Mouse (Mus musculus): ENCODE results near the gene Stk40. TPM values are rescaled to one million over a fixed set of nuclear protein-coding genes. Genes with fewer than 3 reads are reported as not detected.

The Stk40 gene
- total and polyA plus RNA-seq, 2 experiments from 2014 or later = 17.3 to 22.8 TPM

DNA sequence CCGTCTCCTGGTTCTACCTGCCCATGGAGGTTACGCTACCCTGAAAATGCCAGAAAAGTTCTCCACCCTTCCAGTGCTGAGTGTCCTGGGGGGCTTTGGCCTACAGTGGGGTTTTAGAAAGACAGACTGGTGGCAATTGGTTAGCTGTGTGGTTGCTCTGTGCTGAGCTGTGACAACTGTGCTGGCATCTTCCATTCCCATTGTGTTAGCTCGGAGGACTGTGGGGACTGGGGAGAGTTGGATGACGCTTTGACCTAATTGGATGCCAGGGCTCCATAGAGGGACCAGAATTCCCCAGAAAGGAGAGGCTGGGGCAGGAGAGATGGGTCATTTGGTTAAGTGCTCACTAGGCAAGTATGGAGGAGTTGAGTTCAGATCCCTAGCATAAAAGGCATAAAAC, 30.5 kb downstream of the Stk40 start:
- Histone ChIP-seq H3K9ac (replicated peaks; ENCODE audit: low read depth, low read length) (no peak overlapping the region), H3K4me1 (ENCODE audit: control insufficient read depth, insufficient read depth) (peaks cover 18% of the 10 kb centered on the region), H3K9me3 (replicated peaks; ENCODE audit: control insufficient read depth, low read length) (no peaks in the 10 kb centered on the region), H3K27me3 (ENCODE audit: control insufficient read depth, insufficient read depth, low read length) (no peaks in the 10 kb centered on the region), H3K27ac (ENCODE audit: low read depth) (no peak overlapping the region), H3K4me2 (ENCODE audit: low read depth, low read length) (no peak overlapping the region), H3K4me3 (ENCODE audit: low read depth, low read length) (no peak overlapping the region), H3K36me3 (replicated peaks; ENCODE audit: control insufficient read depth, insufficient read depth, low read length) (peaks cover 73% of the 10 kb centered on the region)
- TF ChIP-seq CTCF (IDR thresholded peaks at IDR 0.05; ENCODE audit: low read depth) = no peak
- no peak for TF ChIP-seq EP300 (IDR thresholded peaks at IDR 0.05; ENCODE audit: low read depth)
- WGBS = 88% methylated on average over 4 of the region's 4 CpGs
- no peak for DNase-seq (ENCODE audit: low spot score)
- no peak for ATAC-seq (ENCODE audit: insufficient read depth, low read depth)

DNA sequence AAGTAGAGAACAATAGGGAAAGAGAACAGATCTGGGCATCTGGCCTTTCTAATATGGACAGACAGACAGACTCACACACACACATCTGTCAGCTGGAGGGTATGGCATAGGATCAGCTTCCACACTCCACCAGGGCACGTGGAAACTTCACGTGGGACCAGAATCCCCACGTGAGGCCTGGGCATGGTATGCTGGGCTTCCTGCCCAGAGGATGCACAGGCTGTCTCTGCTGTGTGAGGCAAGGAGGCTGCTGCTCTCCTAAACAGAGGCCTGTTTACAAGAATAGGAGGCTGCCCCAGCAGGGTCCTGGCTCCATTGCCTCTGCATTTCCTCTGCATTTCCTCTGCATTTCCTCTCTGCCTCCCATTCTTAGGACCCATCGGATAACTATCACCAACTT, 30.9 kb downstream of the Stk40 start:
- H3K27ac ChIP-seq (ENCODE audit: low read depth) = no peak overlapping the region
- ATAC-seq (ENCODE audit: insufficient read depth, low read depth) (no peak), DNase-seq (ENCODE audit: low spot score) (no peak)
- H3K9me3 ChIP-seq (replicated peaks; ENCODE audit: control insufficient read depth, low read length) = no peaks in the 10 kb centered on the region
- peaks cover 18% of the 10 kb centered on the region for H3K4me1 ChIP-seq (ENCODE audit: control insufficient read depth, insufficient read depth)
- no peak overlapping the region for H3K9ac ChIP-seq (replicated peaks; ENCODE audit: low read depth, low read length)
- peaks cover 73% of the 10 kb centered on the region for H3K36me3 ChIP-seq (replicated peaks; ENCODE audit: control insufficient read depth, insufficient read depth, low read length)
- WGBS = 77% methylated on average over 4 of the region's 4 CpGs
- no peaks in the 10 kb centered on the region for H3K27me3 ChIP-seq (ENCODE audit: control insufficient read depth, insufficient read depth, low read length)
- TF ChIP-seq CTCF (IDR thresholded peaks at IDR 0.05; ENCODE audit: low read depth) = no peak
- TF ChIP-seq EP300 (IDR thresholded peaks at IDR 0.05; ENCODE audit: low read depth) = no peak
- no peak overlapping the region for H3K4me2 ChIP-seq (ENCODE audit: low read depth, low read length)
- no peak overlapping the region for H3K4me3 ChIP-seq (ENCODE audit: low read depth, low read length)

DNA sequence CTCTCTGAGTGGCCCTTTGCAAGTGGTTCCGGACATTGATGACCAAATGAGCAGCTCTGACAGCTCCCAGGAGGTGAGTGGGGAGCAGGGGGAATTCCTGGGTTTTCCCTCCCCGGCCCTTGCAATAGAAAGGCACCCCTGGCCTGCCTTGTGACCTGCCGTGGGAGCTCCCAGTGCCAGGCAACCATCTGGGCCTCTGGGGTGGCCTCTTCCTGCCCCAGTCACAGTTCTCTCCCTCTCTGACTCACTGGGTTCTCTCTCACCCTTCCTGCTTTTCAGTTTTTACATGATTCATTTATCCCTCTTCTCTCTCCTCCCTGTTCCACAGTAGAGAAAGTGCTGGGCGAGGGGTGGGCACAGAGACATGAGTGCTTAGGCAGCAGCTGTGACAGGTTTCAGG, 34.0 kb downstream of the Stk40 start:
- H3K27ac ChIP-seq (ENCODE audit: low read depth) = no peak overlapping the region
- H3K4me3 ChIP-seq (ENCODE audit: low read depth, low read length) = no peak overlapping the region
- peaks cover 63% of the 10 kb centered on the region for H3K36me3 ChIP-seq (replicated peaks; ENCODE audit: control insufficient read depth, insufficient read depth, low read length)
- no peak for DNase-seq (ENCODE audit: low spot score)
- peaks cover 7% of the 10 kb centered on the region for H3K4me1 ChIP-seq (ENCODE audit: control insufficient read depth, insufficient read depth)
- H3K9me3 ChIP-seq (replicated peaks; ENCODE audit: control insufficient read depth, low read length) = no peaks in the 10 kb centered on the region
- no peak overlapping the region for H3K9ac ChIP-seq (replicated peaks; ENCODE audit: low read depth, low read length)
- TF ChIP-seq EP300 (IDR thresholded peaks at IDR 0.05; ENCODE audit: low read depth) (no peak), CTCF (IDR thresholded peaks at IDR 0.05; ENCODE audit: low read depth) (no peak)
- WGBS = 69% methylated on average over 4 of the region's 4 CpGs
- H3K4me2 ChIP-seq (ENCODE audit: low read depth, low read length) = no peak overlapping the region
- H3K27me3 ChIP-seq (ENCODE audit: control insufficient read depth, insufficient read depth, low read length) = no peaks in the 10 kb centered on the region
- no peak for ATAC-seq (ENCODE audit: insufficient read depth, low read depth)

DNA sequence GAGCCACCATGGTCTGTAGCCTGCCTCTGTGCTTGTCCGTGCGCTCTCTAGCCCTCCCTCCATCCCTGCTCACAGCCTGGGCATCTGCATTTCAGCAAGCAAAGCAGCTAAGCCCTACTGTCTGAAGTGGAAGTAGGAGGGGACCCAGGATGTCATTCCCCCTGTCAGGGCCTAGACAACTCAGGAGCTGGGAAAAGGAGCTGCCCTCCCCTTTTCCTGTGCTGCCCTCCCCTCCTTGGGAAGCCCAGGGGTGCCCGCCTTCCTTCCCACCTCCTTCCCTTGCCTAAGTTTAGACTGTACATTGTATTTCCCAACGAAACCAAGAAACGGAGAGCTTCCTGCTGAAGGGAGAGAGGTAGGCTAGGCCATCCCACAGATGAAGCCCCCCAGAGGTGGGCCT, 37.3 kb downstream of the Stk40 start:
- DNase-seq (ENCODE audit: low spot score) (no peak), ATAC-seq (ENCODE audit: insufficient read depth, low read depth) (0 out of 2 replicates have a peak, but pooled peaks have one; percentile 27)
- TF ChIP-seq CTCF (IDR thresholded peaks at IDR 0.05; ENCODE audit: low read depth) (no peak), EP300 (IDR thresholded peaks at IDR 0.05; ENCODE audit: low read depth) (no peak)
- Histone ChIP-seq H3K4me1 (ENCODE audit: control insufficient read depth, insufficient read depth) (peaks cover 7% of the 10 kb centered on the region), H3K36me3 (replicated peaks; ENCODE audit: control insufficient read depth, insufficient read depth, low read length) (peaks cover 40% of the 10 kb centered on the region), H3K9ac (replicated peaks; ENCODE audit: low read depth, low read length) (no peak overlapping the region), H3K4me3 (ENCODE audit: low read depth, low read length) (no peak overlapping the region), H3K4me2 (ENCODE audit: low read depth, low read length) (no peak overlapping the region), H3K9me3 (replicated peaks; ENCODE audit: control insufficient read depth, low read length) (no peaks in the 10 kb centered on the region), H3K27ac (ENCODE audit: low read depth) (peak overlapping the region; percentile 38; the same call in 1 of the 2 replicates), H3K27me3 (ENCODE audit: control insufficient read depth, insufficient read depth, low read length) (no peaks in the 10 kb centered on the region)
- WGBS = 75% methylated on average over 5 of the region's 5 CpGs

DNA sequence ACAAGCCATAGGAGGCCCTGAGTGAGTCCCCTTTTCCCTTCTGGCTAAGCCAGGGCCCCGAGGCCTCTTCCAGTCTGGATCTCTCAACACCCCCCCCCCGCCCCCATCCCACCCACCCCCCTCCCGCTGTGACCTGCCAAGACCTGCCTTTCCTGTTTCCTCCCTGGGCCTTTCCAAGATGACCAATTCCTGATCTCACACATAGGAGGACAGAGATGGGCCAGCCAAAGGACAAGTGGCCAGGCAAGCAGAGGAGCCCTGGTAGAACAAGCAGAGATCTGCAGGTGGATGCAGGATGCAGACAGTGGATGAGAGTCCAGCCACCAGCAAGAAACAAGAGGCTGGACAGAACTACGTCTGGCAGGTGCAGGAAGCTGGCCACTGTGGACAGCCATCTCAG, 41.6 kb downstream of the Stk40 start:
- H3K9ac ChIP-seq (replicated peaks; ENCODE audit: low read depth, low read length) = no peak overlapping the region
- H3K36me3 ChIP-seq (replicated peaks; ENCODE audit: control insufficient read depth, insufficient read depth, low read length) = peaks cover 4% of the 10 kb centered on the region; the same call in 1 of the 2 replicates
- ATAC-seq (ENCODE audit: insufficient read depth, low read depth) = no peak
- TF ChIP-seq EP300 (IDR thresholded peaks at IDR 0.05; ENCODE audit: low read depth) (no peak), CTCF (IDR thresholded peaks at IDR 0.05; ENCODE audit: low read depth) (no peak)
- H3K27me3 ChIP-seq (ENCODE audit: control insufficient read depth, insufficient read depth, low read length) = 0 out of 2 replicates have a peak, but pooled peaks cover 26% of the 10 kb centered on the region
- 43% methylated on average over 4 of the region's 4 CpGs for WGBS
- H3K9me3 ChIP-seq (replicated peaks; ENCODE audit: control insufficient read depth, low read length) = no peaks in the 10 kb centered on the region
- H3K4me3 ChIP-seq (ENCODE audit: low read depth, low read length) = no peak overlapping the region
- no peak overlapping the region for H3K4me2 ChIP-seq (ENCODE audit: low read depth, low read length)
- no peak for DNase-seq (ENCODE audit: low spot score)
- H3K27ac ChIP-seq (ENCODE audit: low read depth) = no peak overlapping the region
- H3K4me1 ChIP-seq (ENCODE audit: control insufficient read depth, insufficient read depth) = peaks cover 18% of the 10 kb centered on the region

DNA sequence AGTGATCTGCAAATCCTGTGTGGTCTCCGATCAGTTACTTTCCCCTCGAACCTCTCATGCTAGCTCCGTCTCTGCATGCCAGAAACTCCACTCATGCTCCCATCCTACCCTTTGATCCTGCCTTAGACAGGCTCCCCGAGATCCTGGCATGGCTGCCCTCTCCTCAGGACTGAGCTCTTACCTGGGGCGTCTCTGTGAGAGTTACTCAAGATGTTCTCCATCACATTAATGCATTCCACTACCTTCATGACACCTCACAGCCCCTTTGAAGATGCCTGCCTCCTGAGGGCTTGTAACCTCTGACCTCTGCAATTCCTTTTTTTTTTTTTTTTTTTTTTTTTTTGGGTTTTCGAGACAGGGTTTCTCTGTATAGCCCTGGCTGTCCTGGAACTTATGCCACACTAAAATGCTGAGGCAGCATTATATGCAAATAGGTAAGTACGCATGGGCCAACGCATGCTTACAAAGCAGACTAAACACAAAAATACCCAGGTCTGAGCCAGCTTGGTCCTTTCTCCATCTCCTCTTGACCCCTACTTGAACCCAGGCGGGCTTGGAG, 43.3 kb downstream of the Stk40 start:
- H3K9ac ChIP-seq (replicated peaks; ENCODE audit: low read depth, low read length) = no peak overlapping the region
- 61% methylated on average over 9 of the region's 9 CpGs for WGBS

More for the DNA sequence above, 43.3 kb downstream of the Stk40 start:
- Histone ChIP-seq H3K4me1 (ENCODE audit: control insufficient read depth, insufficient read depth) (peaks cover 19% of the 10 kb centered on the region), H3K4me2 (ENCODE audit: low read depth, low read length) (peak overlapping the region; percentile 73; the same call in 1 of the 2 replicates), H3K36me3 (replicated peaks; ENCODE audit: control insufficient read depth, insufficient read depth, low read length) (peaks cover 7% of the 10 kb centered on the region), H3K27me3 (ENCODE audit: control insufficient read depth, insufficient read depth, low read length) (0 out of 2 replicates have a peak, but pooled peaks cover 26% of the 10 kb centered on the region), H3K4me3 (ENCODE audit: low read depth, low read length) (no peak overlapping the region), H3K9me3 (replicated peaks; ENCODE audit: control insufficient read depth, low read length) (no peaks in the 10 kb centered on the region), H3K27ac (ENCODE audit: low read depth) (peak overlapping the region; percentile 80; the same call in 1 of the 2 replicates)
- TF ChIP-seq CTCF (IDR thresholded peaks at IDR 0.05; ENCODE audit: low read depth) = no peak
- TF ChIP-seq EP300 (IDR thresholded peaks at IDR 0.05; ENCODE audit: low read depth) = no peak
- no peak for ATAC-seq (ENCODE audit: insufficient read depth, low read depth)
- DNase-seq (ENCODE audit: low spot score) = no peak

Data from heart, postnatal 0 days (tissue).